Mouse (Mus musculus): ENCODE measurements around the gene Tcta.

DNA sequence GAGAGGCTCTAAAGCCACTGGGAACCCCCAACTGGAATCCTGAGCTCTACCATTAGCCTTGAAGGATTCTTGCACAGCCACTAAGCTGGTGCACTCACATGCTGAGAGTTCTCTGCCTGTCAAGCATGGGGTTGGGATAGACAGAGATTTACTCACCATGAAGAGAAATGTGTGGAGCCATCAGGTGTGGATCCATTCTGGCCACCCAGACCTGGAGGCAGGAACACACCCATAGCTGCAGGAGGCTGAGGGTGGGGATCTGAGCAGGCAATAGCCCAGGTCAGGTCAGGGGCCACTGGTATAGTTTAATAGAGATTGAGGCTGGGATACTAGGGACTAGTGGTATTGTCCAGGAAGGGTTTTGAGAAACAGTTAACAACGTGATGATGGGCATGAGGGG lies 790 bp downstream of the Tcta start:
- no peak for TF ChIP-seq CTCF (IDR thresholded peaks at IDR 0.05)
- no peak for TF ChIP-seq EP300 (IDR thresholded peaks at IDR 0.05)
